ENCODE assay signal across 1 mouse cellular context in the genomic region with DNA sequence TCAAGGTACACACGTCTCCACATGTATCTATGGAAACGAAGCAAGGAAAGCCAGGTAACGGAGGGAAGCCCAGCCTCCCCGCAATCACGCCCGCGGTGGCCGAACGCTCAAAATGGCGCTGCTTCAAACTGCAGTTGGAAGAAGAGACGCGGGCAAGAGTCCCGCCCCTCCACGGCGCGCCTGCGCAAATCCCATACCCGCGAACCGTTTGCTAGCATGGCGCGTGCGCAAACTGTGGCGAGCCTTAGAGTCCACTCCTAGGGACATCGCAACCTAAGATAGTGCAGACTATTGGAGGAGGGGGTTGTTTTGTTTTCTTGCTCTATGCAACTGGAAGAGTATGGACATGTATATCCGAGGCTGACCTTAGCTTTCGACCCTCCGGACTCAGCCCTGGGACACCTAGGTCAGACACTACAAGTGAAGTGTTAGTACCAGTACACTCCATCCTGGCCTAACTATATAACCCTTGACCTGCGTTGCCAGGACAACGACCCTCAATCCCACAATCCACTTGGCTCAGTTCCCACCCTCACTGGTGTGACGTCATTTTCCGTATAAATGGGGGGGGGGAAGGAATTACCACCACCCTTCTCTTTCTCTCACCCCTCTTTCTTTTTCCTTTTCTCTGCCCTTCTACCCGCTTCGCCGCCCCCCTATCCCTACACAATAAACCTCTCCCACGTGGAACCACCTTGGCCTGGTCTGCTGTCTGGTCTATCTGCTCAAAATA.
TF ChIP-seq lines count a peak whose summit lies in the region.

A gene (minus strand): TSS at position 117 of the 733 bp plus-strand sequence.

TF ChIP-seq in MEL, 35 proteins besides CTCF, POLR2A, EP300 and RAD21 (continued from another document):
- TF ChIP-seq ZNF384 (IDR thresholded peaks at IDR 0.05; ENCODE audit: low read depth, low read length) (no peak), KAT2A (conservative IDR thresholded peaks at IDR 0.05; ENCODE audit: low read depth, low read length) (no peak), MXI1 (IDR thresholded peaks at IDR 0.05; ENCODE audit: low read depth, low read length) (peak; percentile 57), MAFK (IDR thresholded peaks at IDR 0.05; ENCODE audit: borderline replicate concordance, low read depth, low read length) (no peak)
